Mouse (Mus musculus) layer of hippocampus, postnatal 10 days (tissue): Measurements from ENCODE around the gene Olfr847. TPM values are rescaled to one million over a fixed set of nuclear protein-coding genes. Genes with fewer than 3 reads are reported as not detected.

Source experiments
- DNase-seq, 2 experiments: peaks; one replicate each; pipeline ENCODE4 v3.0.0; 2021; ENCODE audit warnings: low spot score in 2 of 2
- long read RNA-seq: library from polyadenylated mRNA; stranded (forward); transcript quantifications from one replicate; pipeline ENCODE4 v2.0.0, GENCODE M21; 2023
- total RNA-seq, 2 experiments: library from RNA; stranded (reverse); gene quantifications; 2 replicates each; pipeline ENCODE4 v1.2.3; 2021

The Olfr847 gene
- not detected for total RNA-seq
- long read RNA-seq = 0 reads

DNA sequence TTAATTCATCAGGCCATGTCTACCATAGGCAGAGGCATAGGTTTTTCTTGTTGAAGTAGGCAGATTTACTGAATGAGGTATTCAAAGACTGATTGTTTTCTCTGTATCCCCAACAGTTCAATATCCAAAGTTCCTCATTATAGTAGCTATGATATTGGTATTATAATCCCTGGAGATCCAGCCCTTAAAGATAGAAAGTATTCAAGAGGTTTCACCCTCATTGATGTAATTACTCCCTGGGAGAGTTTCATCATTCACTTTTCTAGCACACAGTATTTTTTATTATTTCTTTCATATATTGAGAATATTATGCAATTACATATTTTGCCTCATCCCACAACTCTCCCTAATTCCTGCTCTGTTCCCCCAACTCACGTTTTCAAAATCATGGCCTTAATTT lies at the start of gene Olfr847:
TSS of gene Olfr847 (minus strand) at position 101 of the 400 bp plus-strand sequence.
- DNase-seq = no peak

DNA sequence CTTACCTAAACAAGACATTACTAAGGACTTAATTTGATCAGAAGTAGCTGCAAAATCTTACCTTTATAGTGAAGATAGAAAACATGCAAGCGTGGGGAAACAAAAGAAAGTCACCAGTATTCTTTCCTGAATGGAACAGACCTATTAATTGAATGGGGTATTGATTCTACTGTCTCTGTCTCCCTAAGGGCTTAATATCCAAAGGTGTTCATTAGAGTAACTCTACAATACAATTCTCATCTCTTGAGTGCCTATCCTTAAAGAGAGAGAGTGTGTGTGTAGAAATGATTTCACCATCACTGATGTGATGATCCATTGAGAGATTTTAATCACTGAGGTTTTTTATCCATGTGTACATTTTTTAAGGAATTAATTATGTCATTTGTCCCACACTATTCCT lies 14.6 kb downstream of the Olfr847 start, which contains the start of gene Olfr846:
TSS of gene Olfr846 (minus strand) at position 101 of the 400 bp plus-strand sequence.
- DNase-seq = no peak

DNA sequence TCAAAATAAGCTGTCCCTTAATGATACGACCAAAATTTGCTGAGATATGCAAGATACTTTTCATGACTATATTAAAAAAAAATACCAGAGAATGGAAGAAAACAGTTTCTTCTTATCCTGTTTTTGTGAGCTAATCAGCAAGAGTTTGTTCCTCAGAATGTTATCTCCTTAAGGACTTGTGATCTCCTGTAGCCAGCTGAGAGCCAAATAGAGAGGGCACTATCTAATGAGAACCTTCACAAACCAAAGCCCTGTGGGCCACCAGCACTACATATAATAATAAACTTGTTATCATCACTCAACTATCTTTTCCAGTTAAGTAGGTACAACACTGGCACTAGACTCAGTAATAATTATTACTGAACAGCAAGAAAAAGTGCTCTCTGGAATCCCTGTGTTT lies 42.3 kb downstream of the Olfr847 start, which contains the start of gene Olfr845:
TSS of gene Olfr845 (plus strand) at position 301 of the 400 bp plus-strand sequence.
- DNase-seq = no peak

Other genes starting within 250 kb of the Olfr847 start
- gene Olfr837, start 242.4 kb downstream of the Olfr847 start, total RNA-seq = not detected
- under 1 TPM; 0.05 to 0.07 TPM for gene Olfr839-ps1, start 201.4 kb downstream of the Olfr847 start, total RNA-seq
- not detected for gene Olfr843, start 126.7 kb downstream of the Olfr847 start, total RNA-seq
- gene Olfr844, start 62.3 kb downstream of the Olfr847 start, total RNA-seq = not detected
- not detected for gene Olfr845, start 42.2 kb downstream of the Olfr847 start, total RNA-seq
- not detected for gene Olfr846, start 14.7 kb downstream of the Olfr847 start, total RNA-seq
- gene Olfr849, start 61.6 kb upstream of the Olfr847 start, total RNA-seq = not detected
- gene Olfr850, start 99.6 kb upstream of the Olfr847 start, total RNA-seq = not detected
- gene Olfr851, start 114.6 kb upstream of the Olfr847 start, total RNA-seq = not detected
- gene Olfr853, start 162.4 kb upstream of the Olfr847 start, total RNA-seq = not detected
- gene Olfr854, start 188.7 kb upstream of the Olfr847 start, total RNA-seq = not detected
- gene Olfr855, start 203.9 kb upstream of the Olfr847 start, total RNA-seq = not detected
- gene Zfp317, start 243.4 kb upstream of the Olfr847 start, total RNA-seq = 10 to 100 TPM; 22.9 to 24.6 TPM